Mouse (Mus musculus) megakaryocyte, adult 5-6 weeks (primary cell): Measurements from ENCODE around the gene Pmepa1. TPM values are rescaled to one million over a fixed set of nuclear protein-coding genes. Genes with fewer than 3 reads are reported as not detected.

ENCODE experiments used
- ATAC-seq: 2 replicates; pipeline ENCODE4 v1.8.0; 2016; ENCODE audit warnings: mild to moderate bottlenecking, inconsistent platforms; ENCODE audit not compliant: poor library complexity, severe bottlenecking
- total RNA-seq, 2 experiments: library from RNA; stranded (forward) in 1 of 2; stranded (reverse) in 1 of 2; fragments of 153-499, 151-499 nt in 1 of 2; fragments of 221-1000, 200-1000 nt in 1 of 2; gene quantifications; 2 replicates each; pipeline versions ENCODE4 v1.2.3 to v1.2.4; 2015 to 2017

The Pmepa1 gene
- total RNA-seq, 2 experiments from 2014 or later = 0.07 to 1.2 TPM

DNA sequence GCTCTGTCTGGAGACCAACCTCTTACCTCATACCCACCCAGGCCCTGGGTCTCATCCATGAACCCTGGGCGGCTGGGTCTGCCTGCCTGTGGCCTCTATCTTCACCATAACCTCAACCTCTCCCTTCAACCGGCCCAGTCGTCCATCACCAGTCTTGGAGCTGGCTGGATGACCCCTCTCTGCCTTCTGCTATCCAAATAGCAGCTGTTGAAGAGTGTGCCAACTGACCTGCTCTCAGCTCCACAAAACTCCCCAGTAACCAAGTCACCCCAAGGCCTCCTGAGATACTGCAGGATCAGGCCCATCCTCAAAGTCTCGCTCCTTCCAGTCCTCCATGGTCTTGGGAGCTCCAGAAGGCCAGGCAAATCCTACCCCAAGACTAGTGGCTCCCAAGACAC is 19.8 kb downstream of the Pmepa1 start:
- ATAC-seq = no peak

DNA sequence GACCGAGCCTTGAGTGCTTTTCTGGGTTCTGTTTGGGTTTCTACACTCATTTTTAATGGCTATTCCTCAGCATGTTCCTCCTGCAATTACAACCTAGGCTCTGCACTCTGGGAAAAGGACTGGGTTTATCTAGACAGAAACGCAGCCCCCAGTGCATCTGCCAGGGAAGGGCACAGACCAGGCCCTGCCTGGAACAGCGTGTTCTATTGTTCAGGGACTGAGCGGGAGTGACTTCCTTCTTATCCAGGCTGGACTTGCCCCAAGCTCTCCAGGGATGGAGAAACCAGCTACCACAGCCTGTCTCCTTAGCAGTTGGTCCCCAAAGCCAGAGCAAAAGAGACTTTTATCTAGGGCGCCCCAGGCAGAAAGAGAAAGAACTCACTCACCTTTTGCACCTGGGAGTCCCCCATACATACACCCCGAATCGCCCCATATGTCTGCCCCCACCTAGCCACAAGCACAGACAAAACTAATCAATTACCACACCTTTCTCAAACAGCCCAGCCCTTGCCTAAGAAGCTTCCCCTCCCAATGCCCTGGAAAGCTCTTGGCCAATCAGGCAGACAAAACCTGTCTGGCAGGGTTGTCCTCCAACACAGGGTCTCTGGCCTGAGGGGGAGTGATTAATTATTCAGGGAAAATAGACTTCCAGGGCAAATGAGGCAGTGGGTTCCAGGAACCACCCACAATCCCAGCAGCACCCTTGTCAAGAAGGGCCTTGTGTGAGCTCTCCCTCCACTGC is 20.4 kb downstream of the Pmepa1 start:
- ATAC-seq = no peak

DNA sequence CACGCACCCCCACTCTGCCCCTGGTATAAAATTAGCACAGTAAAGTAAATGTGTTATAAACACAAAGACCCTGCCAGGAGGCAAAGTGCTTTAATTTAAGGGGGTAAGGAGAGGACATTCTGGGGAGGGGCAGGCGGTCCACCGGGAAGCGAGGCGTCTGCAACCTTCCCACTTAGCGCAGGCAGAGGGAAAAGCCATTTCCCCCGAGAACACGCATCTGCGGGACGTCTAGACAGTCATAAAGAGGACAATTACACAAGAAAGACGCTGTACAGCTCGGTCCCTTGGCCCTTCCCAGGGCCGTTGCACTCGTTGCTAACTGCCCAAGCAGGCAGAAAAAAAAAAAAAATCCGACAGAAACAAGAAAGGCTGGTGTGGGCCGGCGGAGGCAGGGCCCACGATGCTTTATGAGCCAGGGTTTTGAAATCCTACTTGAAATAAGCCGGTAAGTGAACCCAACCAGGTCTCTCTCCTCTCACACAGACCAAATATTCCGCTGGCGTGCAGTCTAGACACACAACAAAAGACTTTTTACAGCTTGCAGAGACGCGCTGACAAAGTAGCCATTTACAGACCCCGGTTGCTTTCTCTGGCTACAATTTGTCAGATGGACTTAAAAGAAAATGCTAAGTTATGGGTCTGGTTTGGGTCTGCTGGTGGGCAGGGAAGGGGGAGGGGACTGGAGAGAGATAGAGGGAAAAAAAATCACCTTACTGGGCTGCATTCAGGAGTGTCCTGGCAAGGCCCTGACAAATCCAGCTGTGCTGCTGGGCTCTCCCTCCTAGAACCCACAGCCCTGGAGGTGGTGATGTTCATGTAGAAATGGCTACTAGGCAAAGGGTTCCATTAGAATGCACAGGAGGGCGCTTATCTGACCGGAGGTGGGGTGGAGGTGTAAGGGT is 22.3 kb downstream of the Pmepa1 start:
- ATAC-seq = no peak

DNA sequence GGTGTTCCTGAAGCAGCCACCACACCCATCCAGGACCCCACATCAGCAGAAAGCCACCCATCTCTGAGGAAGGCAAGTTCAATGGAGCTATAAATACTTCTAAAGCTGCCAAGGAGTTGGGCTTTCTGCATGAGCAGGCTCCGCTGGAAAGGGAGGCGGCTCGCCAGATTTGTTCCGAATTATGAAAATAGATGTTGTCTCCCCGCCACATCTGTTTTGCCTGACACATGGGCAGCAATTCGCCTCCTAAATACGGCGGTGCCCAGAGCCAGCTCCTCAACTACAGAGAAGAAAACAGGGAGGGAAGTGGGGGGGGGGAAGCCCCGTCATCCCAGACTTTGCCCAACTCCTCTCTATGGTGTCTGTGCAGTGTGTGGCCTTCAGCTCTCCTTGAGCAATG is 24.7 kb downstream of the Pmepa1 start:
- ATAC-seq = no peak

DNA sequence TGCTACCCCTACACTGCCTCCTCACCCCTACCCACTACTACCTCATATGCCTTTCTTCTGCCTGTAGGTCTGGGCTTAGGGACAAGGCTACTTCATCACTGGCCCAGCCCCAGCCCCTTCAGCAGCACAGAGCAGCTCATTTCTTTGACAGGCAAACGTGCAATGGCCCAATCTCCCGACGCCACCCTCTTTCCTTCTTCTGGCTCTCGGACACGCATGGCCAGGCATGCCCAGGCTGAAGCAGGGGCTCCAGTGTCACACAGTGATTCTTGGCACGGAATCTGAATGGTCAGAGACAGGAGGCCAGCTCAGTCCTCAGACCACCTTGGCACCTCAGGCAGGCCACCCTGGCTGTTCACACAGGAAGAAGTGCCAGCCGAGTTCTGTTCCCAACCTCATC is 25.2 kb downstream of the Pmepa1 start:
- ATAC-seq = no peak

DNA sequence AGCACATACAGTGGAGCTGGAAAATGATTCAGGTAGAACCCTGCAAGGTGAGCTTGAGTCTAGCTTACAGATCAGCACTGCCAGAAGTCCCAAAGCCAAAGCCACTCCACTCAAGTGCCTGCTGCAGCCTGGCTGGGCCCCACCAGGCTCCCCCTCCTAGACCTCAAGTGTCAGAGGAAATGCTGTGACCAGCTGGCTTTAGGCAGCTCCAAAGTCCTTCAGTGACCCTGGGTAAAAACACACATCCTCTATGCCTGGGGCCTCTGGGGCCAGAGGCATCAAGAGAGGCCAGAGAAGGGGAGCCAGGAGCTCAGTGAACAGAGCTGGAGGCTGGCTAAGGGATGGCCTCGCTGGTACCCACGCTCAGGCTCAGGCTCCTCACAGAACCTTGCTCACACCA is 25.9 kb downstream of the Pmepa1 start:
- no peak for ATAC-seq

DNA sequence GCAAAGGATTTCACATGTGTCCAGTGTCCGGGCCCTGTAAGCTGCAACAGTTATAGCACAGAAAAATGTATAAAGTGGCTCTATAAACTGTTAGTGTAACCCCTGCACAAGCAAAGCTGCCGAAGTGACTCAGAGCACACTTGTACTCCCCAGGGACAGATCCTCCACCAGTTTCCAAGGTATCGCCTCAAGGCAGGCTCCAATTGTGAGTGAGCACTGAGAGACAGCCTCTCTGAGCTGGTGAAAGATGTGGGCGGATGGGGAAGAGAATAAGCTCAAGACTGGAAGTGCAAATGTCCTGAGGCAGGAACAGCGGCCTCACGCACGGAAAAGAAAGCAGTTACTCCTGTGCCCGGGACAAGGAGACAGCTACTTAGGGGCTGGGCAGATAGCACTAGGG is 26.4 kb downstream of the Pmepa1 start:
- no peak for ATAC-seq

DNA sequence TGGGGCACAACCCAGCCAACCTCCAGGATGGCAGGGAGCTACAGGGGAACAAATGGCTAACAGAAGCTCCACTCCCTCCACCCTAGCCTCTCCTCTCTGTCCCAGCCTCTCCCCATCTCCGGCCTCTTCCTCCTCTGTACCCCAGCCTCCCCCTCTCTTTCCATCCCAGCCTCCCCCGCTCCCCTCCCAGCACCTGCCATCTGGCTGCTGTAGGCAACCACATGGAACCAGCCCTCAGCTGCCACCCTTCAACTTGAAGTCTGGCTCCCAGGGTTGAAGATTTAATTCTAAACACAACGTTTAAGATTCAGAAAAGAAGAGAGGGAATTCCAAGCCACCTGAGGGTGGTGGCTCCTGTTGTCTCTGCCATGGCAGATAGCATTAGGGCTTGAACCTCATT is 26.9 kb downstream of the Pmepa1 start:
- no peak for ATAC-seq

DNA sequence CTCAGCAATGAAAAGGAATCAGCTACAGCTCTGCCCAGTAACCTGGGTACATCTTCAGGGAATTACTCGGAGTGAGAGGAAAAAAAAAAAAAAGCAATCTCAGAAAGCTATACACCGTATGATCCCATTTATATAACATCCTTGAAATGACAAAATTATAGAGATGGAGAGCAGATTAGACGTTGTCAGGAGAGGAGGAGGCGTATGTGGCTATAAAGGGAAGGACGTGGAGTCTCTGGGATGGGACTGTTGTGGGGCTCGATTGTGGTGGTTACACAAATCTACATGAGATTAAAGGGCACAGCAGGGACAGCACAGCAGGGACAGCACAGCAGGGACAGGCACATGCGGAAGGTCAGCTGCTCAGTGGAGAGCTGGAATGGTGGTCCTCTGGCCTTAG is 27.5 kb downstream of the Pmepa1 start:
- no peak for ATAC-seq

DNA sequence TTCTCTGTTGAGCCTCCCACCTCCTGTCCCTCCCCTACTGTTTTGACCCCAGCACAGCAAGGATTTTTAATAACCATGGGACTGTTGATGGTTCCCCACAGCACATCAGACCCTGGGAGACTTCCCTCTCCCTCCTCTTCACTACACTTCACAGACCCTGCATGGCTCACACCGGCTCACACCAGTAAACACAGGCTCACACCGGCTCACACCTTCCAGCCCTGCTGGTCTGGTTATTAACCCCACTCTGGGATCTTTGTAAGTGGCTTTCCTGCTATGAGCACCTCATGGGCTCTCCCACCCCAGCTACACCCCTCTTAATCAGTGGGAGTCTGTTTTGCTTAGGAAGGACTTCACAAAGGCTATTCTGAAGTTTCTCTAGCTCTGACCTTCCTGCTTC is 28.4 kb downstream of the Pmepa1 start:
- no peak for ATAC-seq

DNA sequence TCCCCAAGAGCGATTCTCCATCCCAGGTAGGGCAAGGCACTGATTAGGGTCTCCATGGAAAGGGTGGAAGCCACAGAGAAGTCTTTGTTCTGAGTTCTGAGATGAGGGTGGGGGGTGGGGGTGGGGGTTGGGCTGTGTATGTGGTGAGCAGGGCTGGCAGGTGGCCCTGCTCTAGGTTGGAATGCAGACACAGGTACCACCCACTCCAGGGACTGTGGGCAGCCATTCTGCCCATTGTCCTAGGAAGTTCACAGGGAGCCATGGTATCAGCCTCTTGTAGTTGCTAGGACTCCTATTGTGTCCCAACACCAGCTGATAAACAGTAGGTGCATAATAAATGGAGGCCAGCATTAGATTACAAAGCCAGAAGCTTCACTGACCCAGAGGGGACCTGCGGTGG is 29.1 kb downstream of the Pmepa1 start:
- ATAC-seq = no peak

DNA sequence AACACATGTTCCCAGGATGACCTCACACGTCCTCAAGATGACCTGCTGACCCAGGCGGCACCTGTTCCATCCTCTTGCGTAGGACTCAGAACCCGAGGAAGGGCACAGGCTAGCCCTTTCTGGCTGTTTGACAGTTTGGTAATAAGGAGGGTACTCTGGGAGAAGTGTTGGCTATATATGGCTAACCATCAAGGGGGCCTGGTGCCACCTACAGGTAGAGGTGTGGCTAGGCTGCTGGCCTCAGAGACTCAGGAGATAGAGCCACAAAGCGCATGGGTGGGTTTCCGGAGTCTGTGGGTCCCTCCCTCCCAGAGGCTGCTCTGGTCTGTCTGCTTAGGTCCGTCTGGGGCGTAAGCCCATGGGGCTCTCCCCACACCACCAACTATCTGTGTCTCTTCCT is 29.6 kb downstream of the Pmepa1 start:
- ATAC-seq = 0 out of 2 replicates have a peak, but pooled peaks have one; percentile 27

DNA sequence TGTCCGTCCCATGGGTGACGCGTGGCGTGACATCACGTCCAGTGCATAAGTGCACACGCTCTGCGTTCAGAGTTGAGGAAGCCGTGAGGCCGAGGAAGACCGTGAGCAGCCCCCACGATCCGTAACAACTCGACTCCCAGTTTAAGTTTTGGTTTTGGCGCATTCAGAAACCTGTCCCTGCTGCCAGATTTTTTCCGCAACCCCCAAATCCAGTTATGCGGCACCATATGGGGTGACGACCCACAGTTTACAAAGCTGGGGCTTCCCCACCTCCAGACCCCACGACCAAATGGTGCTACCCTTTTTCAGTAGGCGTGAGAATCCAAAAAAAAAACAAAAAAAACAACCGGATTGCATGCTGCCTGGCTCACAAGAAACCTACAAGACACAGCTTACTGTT is 31.1 kb downstream of the Pmepa1 start:
- no peak for ATAC-seq

DNA sequence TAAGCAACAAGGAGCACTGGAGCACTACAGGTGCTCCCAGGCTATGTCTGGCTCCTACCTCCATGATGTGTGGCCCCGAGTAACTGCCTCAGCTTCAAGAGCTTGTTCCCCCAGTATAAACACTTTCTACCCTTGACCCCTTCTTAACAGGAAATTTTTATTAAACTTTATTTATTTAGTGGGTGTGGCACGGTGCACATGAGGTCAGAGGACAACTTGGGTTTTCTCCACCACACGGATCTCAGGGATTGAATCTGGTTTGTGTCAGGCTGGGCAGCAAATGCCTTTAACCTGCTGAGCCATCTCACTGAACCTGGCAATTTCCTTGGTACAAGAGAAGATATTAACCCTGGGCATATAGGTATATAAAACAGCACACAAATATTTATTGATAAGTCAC is 32.2 kb downstream of the Pmepa1 start:
- ATAC-seq = no peak

DNA sequence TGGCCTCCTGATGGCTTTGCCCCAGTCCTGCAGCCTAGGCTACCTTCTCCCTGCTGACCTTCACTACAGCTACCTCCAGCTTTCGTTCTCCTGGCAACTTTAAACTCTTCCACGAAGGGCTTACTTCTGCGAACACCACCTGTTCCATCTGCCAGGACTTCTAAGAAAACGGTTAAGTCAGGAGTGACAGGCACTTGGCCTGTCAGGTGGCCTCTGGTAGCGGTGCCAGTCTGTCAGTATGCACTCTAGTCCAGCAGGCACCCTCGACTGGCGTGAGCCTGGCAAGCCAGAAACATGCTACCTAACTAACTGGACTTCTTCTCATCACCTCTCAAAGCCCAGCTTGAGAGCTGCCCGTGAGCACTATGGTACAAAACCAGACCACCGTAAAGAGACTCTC is 32.7 kb downstream of the Pmepa1 start:
- no peak for ATAC-seq

DNA sequence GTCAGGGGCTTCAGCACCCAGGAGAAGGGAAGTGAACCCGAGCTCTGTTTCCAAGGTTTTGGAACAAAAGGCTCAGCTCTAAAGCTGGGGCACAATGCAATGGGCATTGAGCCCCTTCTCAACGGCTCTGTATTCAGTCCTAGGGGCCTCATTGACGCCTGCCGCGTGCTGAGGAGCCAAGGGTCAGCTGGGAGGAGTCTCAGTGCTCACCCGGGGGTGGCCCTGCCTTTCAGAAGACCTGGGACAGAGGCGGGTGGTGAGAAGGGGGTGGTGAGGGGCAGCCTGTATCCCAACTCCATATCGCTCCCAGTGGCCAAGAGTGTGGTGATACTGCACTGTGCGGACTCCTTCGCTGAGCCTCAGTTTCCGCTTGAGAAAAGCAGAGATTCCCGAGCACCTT is 33.5 kb downstream of the Pmepa1 start:
- ATAC-seq = no peak

DNA sequence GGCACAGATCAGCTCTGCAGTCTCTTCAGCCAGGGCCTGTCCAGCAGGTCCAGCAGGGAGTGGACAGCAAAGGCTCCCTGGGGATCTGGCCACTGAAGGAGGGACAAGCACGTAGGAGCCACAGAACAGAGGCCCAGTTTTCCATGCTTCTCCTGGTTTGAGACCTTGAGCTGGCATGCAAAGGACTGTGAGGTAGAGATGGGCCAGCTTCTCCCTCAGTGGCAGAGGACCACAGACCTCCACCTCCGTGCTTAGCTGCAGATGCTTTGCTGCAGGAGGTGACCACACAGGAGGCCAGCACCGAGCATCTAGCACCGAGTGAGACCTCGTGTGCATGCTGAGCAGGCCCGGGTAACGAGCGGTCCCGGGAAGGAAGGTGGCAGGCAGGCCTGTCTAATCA is 35.6 kb downstream of the Pmepa1 start:
- no peak for ATAC-seq

DNA sequence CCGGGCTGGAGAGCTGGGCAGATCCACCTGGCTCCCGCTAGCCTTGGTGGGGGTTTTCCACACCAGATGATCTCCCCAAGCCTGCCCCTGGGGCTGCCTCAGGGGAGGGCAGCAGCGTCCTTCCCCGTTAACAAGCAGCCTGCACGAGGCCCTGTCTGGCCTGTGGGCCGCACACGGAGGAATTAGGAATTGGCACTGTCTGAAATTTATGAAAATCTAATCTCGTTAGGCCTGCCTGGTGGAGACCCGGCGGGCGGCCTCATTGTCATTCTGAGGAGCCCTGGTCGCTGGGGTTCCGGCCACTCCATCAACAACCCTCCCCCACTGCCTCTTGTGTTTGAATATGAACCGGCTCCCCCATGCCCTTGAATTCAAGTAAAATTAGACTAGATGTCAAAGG is 37.8 kb downstream of the Pmepa1 start:
- ATAC-seq = no peak

DNA sequence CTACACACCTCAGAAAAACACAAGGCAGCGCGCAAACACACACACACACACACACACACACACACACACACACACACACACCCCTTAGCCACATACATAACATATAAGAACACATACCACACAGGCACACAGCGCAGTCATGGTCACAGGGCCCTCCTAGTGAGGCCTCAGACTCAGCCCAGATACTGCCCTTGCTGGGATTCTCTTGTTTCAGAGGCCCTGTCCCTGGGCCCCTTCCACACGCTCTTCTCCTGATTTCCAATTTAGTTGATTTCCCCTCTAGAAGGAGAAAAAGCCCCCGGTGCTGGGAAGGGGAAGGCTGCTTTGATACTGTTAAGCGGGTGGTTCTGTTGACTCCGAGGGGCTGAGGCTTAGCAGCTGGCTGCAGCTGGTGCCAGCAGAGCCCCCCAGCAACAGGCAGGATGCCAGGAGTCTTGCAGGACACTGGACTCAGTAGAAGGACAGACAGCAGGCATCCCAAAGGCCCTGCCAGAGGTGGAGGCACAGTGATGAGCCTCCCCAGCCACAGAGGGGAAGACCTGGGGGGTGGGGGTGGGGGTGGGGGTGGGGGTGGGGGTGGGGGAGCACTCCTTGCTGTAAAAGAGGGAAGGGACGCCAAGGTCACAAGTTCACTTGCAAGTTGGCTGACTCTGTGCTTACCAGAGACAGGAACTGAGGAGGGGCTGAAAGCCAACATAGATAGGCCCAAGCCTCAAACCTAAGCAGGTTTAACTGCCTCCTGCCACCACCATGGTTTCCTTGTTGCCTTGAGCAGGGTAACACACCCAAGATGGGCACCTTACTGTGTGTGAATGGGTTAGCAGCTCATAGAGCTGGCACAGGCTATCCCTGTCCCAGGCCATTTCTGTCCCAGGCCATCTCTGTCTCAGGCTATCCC is 40.6 kb downstream of the Pmepa1 start:
- ATAC-seq = no peak

DNA sequence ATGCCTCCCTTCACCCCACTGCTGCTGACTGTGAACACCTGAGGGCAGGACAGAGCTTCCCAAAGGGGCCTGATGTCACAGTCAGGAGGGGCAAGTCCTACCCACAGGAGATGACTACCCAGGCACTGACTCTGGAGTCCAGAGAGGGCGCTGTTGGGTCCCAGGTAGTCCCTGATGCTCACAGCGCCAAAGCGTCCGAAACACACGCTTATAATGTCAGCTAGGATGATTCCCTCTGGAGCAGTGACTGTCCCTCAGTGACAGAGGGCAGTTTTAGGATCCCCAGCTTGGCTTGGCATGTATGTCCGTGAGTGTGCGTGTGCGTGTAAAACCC is 43.6 kb downstream of the Pmepa1 start:
- ATAC-seq = no peak

DNA sequence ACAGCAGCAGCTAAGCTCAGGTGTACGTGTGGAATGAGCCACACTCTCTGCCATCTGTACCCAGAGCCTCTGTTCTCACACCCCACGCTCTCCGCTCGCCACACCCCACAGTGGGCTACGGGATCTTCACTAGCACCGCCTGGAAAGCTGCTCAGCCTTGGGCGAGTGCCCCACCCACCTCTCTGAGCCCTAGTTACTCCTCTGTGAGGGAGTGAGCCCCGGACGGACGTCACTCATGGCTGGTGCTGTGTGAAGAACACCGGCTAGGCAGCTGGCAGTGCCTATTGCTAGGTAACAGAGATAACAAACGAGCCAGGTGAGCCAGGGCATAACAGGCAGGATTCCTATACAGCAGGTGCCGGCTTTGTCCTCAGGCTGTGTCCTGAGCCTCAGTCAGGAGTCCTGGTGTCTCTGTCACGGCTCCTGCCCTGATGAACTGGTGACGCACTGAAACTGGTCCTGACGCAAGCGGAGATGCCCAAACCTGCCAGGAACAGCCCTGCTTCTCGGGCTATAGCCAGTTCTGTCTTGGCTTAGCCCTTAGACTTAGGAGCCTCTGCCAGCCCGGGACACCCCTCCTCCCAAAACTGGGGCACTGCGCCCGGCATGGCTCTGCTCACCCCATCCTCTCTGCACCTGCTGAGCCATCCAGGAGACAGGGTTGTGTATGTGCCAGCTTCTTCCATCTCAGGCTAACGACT is 44.1 kb downstream of the Pmepa1 start:
- ATAC-seq = no peak
